Mouse (Mus musculus) cortical plate, adult 2 months (tissue): Measurements from ENCODE around the gene Cfap45.

ENCODE experiments used
- CTCF ChIP-seq: fragments of 200-500 bp; IDR thresholded peaks from 2 replicates; pipeline ENCODE4 v1.5.1; 2011; ENCODE audit warnings: mild to moderate bottlenecking, control low read depth, low read length; ENCODE audit not compliant: insufficient read depth; ENCODE audit errors: extremely low read depth
- POLR2A ChIP-seq: fragments of 200-500 bp; IDR thresholded peaks from 2 replicates; pipeline ENCODE4 v1.6.1; 2011; ENCODE audit warnings: mild to moderate bottlenecking, low read length, control low read depth; ENCODE audit not compliant: insufficient read depth; ENCODE audit errors: extremely low read depth

- TF ChIP-seq POLR2A (peak; percentile 48; the same call in 1 of the 2 replicates), CTCF (no peak)
These were observed 29.9 kb downstream of the Cfap45 start for GRCm38 (mm10) chr1:172550551-172550951.
